Mouse (Mus musculus): ENCODE measurements around the gene Mgmt. TPM values are rescaled to one million over a fixed set of nuclear protein-coding genes. Genes with fewer than 3 reads are reported as not detected.

Gene Mgmt
- polyA plus RNA-seq, 1 experiment, result 12.6 TPM

- Histone ChIP-seq H3K4me1 (ENCODE audit: control insufficient read depth, insufficient read depth, low read length) (no peaks in the 10 kb centered on the region), H3K27ac (ENCODE audit: control insufficient read depth, insufficient read depth, low read depth, low read length, poor library complexity) (no peak overlapping the region), H3K4me3 (replicated peaks; ENCODE audit: control insufficient read depth, low read depth, low read length) (no peak overlapping the region)
- 47% methylated on average over 2 of the region's 2 CpGs for WGBS
- no peak for TF ChIP-seq CTCF (IDR thresholded peaks at IDR 0.05; ENCODE audit: control insufficient read depth, insufficient read depth, low read length)
- no peak for TF ChIP-seq POLR2A (IDR thresholded peaks at IDR 0.05; ENCODE audit: borderline replicate concordance, control insufficient read depth, low read depth, low read length)
These were observed 260.2 kb downstream of the Mgmt start for GRCm38 (mm10) chr7:137154623-137155022.

GRCm38 (mm10) chr7:137159086-137159485 is 264.7 kb downstream of the Mgmt start:
- no peak overlapping the region for H3K4me3 ChIP-seq (replicated peaks; ENCODE audit: control insufficient read depth, low read depth, low read length)
- no peak overlapping the region for H3K27ac ChIP-seq (ENCODE audit: control insufficient read depth, insufficient read depth, low read depth, low read length, poor library complexity)
- H3K4me1 ChIP-seq (ENCODE audit: control insufficient read depth, insufficient read depth, low read length), result no peaks in the 10 kb centered on the region
- TF ChIP-seq CTCF (IDR thresholded peaks at IDR 0.05; ENCODE audit: control insufficient read depth, insufficient read depth, low read length) (no peak), POLR2A (IDR thresholded peaks at IDR 0.05; ENCODE audit: borderline replicate concordance, control insufficient read depth, low read depth, low read length) (no peak)

GRCm38 (mm10) chr7:137172278-137172677 is 277.9 kb downstream of the Mgmt start:
- 70% methylated on average over 9 of the region's 9 CpGs for WGBS
- no peak for TF ChIP-seq POLR2A (IDR thresholded peaks at IDR 0.05; ENCODE audit: borderline replicate concordance, control insufficient read depth, low read depth, low read length)
- TF ChIP-seq CTCF (IDR thresholded peaks at IDR 0.05; ENCODE audit: control insufficient read depth, insufficient read depth, low read length), result no peak
- H3K4me1 ChIP-seq (ENCODE audit: control insufficient read depth, insufficient read depth, low read length), result no peaks in the 10 kb centered on the region
- no peak overlapping the region for H3K4me3 ChIP-seq (replicated peaks; ENCODE audit: control insufficient read depth, low read depth, low read length)
- H3K27ac ChIP-seq (ENCODE audit: control insufficient read depth, insufficient read depth, low read depth, low read length, poor library complexity), result no peak overlapping the region
